ENCODE assay signal across 7 mouse cellular contexts in genomic region chr1:89455421-89456091, GRCm38 (mm10). TPM values are rescaled to one million over a fixed set of nuclear protein-coding genes. Genes with fewer than 3 reads are reported as not detected.
DNase-seq lines count a peak whose midpoint lies in the region; ATAC-seq and TF ChIP-seq lines count a peak whose summit lies in the region.

No protein-coding gene starts in this region.

- H3K4me2 ChIP-seq in embryonic facial prominence, embryonic 12.5 days (replicated peaks) = peak overlapping the region; percentile 89
- peak overlapping the region; percentile 98 for H3K4me2 ChIP-seq in heart, embryonic 13.5 days
- H3K4me2 ChIP-seq in lung, embryonic 16.5 days (ENCODE audit: low read depth, low read length) = peak overlapping the region; percentile 93

- no peaks in the 10 kb centered on the region for H3K27me3 ChIP-seq in embryonic facial prominence, embryonic 12.5 days
- H3K27me3 ChIP-seq in heart, embryonic 13.5 days (replicated peaks) = no peaks in the 10 kb centered on the region
- H3K27me3 ChIP-seq in lung, embryonic 16.5 days (ENCODE audit: control insufficient read depth, insufficient read depth, low read depth, low read length) = no peaks in the 10 kb centered on the region

- H3K9ac ChIP-seq in ES-E14 (ENCODE audit: insufficient read depth, low read depth, low read length, poor library complexity, severe bottlenecking) = peak overlapping the region; percentile 83
- H3K9ac ChIP-seq in embryonic facial prominence, embryonic 12.5 days = peak overlapping the region; percentile 88
- peak overlapping the region; percentile 96 for H3K9ac ChIP-seq in heart, embryonic 13.5 days
- peak overlapping the region; percentile 66 for H3K9ac ChIP-seq in lung, embryonic 16.5 days (ENCODE audit: low read length)

- peaks cover 2% of the 10 kb centered on the region; the same call in 1 of the 2 replicates for H3K36me3 ChIP-seq in ES-E14 (ENCODE audit: control insufficient read depth, insufficient read depth, low read length, poor library complexity, severe bottlenecking)
- no peaks in the 10 kb centered on the region for H3K36me3 ChIP-seq in embryonic facial prominence, embryonic 12.5 days
- peaks cover 11% of the 10 kb centered on the region; the same call in 1 of the 2 replicates for H3K36me3 ChIP-seq in heart, embryonic 13.5 days
- H3K36me3 ChIP-seq in lung, embryonic 16.5 days (ENCODE audit: control insufficient read depth, insufficient read depth, low read length) = peaks cover 7% of the 10 kb centered on the region

- DNase-seq in ES-E14 (ENCODE audit: low read depth, low spot score) = no peak
- DNase-seq in adrenal gland, adult 18-20 months (ENCODE audit: low spot score in 2 of 2) = peak; percentile 51 to 58
- peak; percentile 59 for DNase-seq in layer of hippocampus, adult 9-11 months
- DNase-seq in right cerebral cortex, postnatal 14 days = peak; percentile 56

- peaks cover 0 to 16% of the 10 kb centered on the region in 2 experiments; a peak in 1 of 4 replicates for H3K4me1 ChIP-seq in ES-E14 (ENCODE audit: control insufficient read depth in 2 of 2, insufficient read depth in 2 of 2, low read length in 2 of 2, poor library complexity in 1 of 2)
- H3K4me1 ChIP-seq in embryonic facial prominence, embryonic 12.5 days = peaks cover 24% of the 10 kb centered on the region
- peaks cover 36% of the 10 kb centered on the region for H3K4me1 ChIP-seq in heart, embryonic 13.5 days
- peaks cover 17% of the 10 kb centered on the region for H3K4me1 ChIP-seq in lung, embryonic 16.5 days (replicated peaks; ENCODE audit: control insufficient read depth, insufficient read depth, low read length)

- H3K4me3 ChIP-seq in ES-E14 (ENCODE audit: insufficient read depth in 1 of 2, low read depth in 1 of 2, low read length in 2 of 2, poor library complexity in 1 of 2, severe bottlenecking in 1 of 2) = peak overlapping the region; percentile 67 to 85
- H3K4me3 ChIP-seq in embryonic facial prominence, embryonic 12.5 days = peak overlapping the region; percentile 90
- peak overlapping the region; percentile 89 for H3K4me3 ChIP-seq in heart, embryonic 13.5 days
- peak overlapping the region; percentile 88 for H3K4me3 ChIP-seq in lung, embryonic 16.5 days (ENCODE audit: low read length)

- no peaks in the 10 kb centered on the region for H3K9me3 ChIP-seq in ES-E14 (ENCODE audit: control insufficient read depth, insufficient read depth, low read depth, low read length)
- 0 out of 2 replicates have a peak, but pooled peaks cover 6% of the 10 kb centered on the region for H3K9me3 ChIP-seq in embryonic facial prominence, embryonic 12.5 days
- H3K9me3 ChIP-seq in heart, embryonic 13.5 days = 0 out of 2 replicates have a peak, but pooled peaks cover 10% of the 10 kb centered on the region
- H3K9me3 ChIP-seq in lung, embryonic 16.5 days (ENCODE audit: control insufficient read depth, low read length) = peaks cover 7% of the 10 kb centered on the region

- no peak overlapping the region for H3K27ac ChIP-seq in ES-E14 (ENCODE audit: insufficient read depth, low read depth, low read length, poor library complexity, severe bottlenecking)
- no peak overlapping the region for H3K27ac ChIP-seq in embryonic facial prominence, embryonic 12.5 days
- peak overlapping the region; percentile 87 for H3K27ac ChIP-seq in heart, embryonic 13.5 days (replicated peaks)
- peak overlapping the region; percentile 21 for H3K27ac ChIP-seq in lung, embryonic 16.5 days (ENCODE audit: low read length)

- in situ Hi-C loops in ES-E14 (cut with MboI; ENCODE audit: low sequenced_read_pairs in 2 of 2, unreplicated experiment in 2 of 2) = no loop called here

- WGBS in embryonic facial prominence, embryonic 12.5 days = under 1% methylated on average over 50 of the region's 51 CpGs
- under 1% methylated on average over 50 of the region's 51 CpGs for WGBS in heart, embryonic 13.5 days
- WGBS in lung, embryonic 16.5 days = under 1% methylated on average over 51 of the region's 51 CpGs

- no peak for ATAC-seq in embryonic facial prominence, embryonic 12.5 days (ENCODE audit: insufficient number of reproducible peaks, insufficient read depth, low FRiP score, low TSS enrichment)
- ATAC-seq in heart, embryonic 13.5 days (ENCODE audit: extremely low read depth, insufficient number of reproducible peaks, low FRiP score, low TSS enrichment) = no peak
- ATAC-seq in lung, embryonic 16.5 days (ENCODE audit: low read depth) = no peak

TF ChIP-seq in ES-E14, 5 proteins besides CTCF, POLR2A, EP300 and RAD21:
- no peak for TF ChIP-seq CHD2 (IDR thresholded peaks at IDR 0.05; ENCODE audit: low read depth, low read length)
- TF ChIP-seq ZC3H11A (IDR thresholded peaks at IDR 0.05; ENCODE audit: borderline replicate concordance, low read depth, low read length) = no peak
- no peak for TF ChIP-seq MAFK (IDR thresholded peaks at IDR 0.05; ENCODE audit: insufficient read depth, low read depth, low read length)
- no peak for TF ChIP-seq HCFC1 (IDR thresholded peaks at IDR 0.05; ENCODE audit: borderline replicate concordance, insufficient read depth, low read length)
- no peak for TF ChIP-seq ZNF384 (IDR thresholded peaks at IDR 0.05; ENCODE audit: low read depth, low read length)

RNA-seq across cellular contexts. Expression of gene Agap1, which starts 0.9 kb away (rescaled TPM):
- total RNA-seq in ES-E14 (2012; rRNA removed) = 19.8 and 28.2 TPM in 2 replicates
- 10 to 100 TPM; 44.7 to 59.1 TPM for total RNA-seq in adrenal gland, adult 18-20 months (2021)
- polyA plus RNA-seq in embryonic facial prominence, embryonic 12.5 days (2016; fragmentation: Nextera tagmentation; extraction: Ambion mirVana) = 22.7 and 24.6 TPM in 2 replicates
- 7.1 TPM in 2 replicates for polyA plus RNA-seq in heart, embryonic 13.5 days (2015; fragmentation: Nextera tagmentation; extraction: Ambion mirVana)
- 7.6 TPM in 2 replicates for polyA plus RNA-seq in lung, embryonic 16.5 days (2015; fragmentation: Nextera tagmentation; extraction: Ambion mirVana)

Comparison
In these comparisons a context has a peak if more than half of its experiments do, and no peak if none do; other contexts are left out.
1. H3K27ac ChIP-seq: peak in heart, embryonic 13.5 days (single experiment) and lung, embryonic 16.5 days (single experiment); none in ES-E14 (single experiment) and embryonic facial prominence, embryonic 12.5 days (single experiment).
2. Peak in every context shown above with its lines, with median percentiles within 50 percentile points of each other: H3K4me3 ChIP-seq, H3K9ac ChIP-seq and H3K4me2 ChIP-seq.